Mouse (Mus musculus) testis, adult 2 months (tissue): Measurements from ENCODE around the gene Ndrg3.

Source experiments
- CTCF ChIP-seq: fragments of 200-500 bp; IDR thresholded peaks from 2 replicates; pipeline ENCODE4 v1.5.1; 2012; ENCODE audit warnings: low read depth, mild to moderate bottlenecking, inconsistent platforms, low read length, moderate library complexity; ENCODE audit not compliant: control insufficient read depth, insufficient read depth, insufficient replicate concordance
- POLR2A ChIP-seq: fragments of 200-500 bp; IDR thresholded peaks from 2 replicates; pipeline ENCODE4 v1.6.1; 2012; ENCODE audit warnings: low read depth, mild to moderate bottlenecking, inconsistent platforms, low read length, moderate library complexity; ENCODE audit not compliant: control insufficient read depth

- TF ChIP-seq POLR2A (no peak), CTCF (no peak)
Measured at GRCm38 (mm10) chr2:156929519-156930120, 62.2 kb downstream of the Ndrg3 start.
